Mouse (Mus musculus): ENCODE measurements around the gene Map4k3. TPM values are rescaled to one million over a fixed set of nuclear protein-coding genes. Genes with fewer than 3 reads are reported as not detected.
A peak's percentile ranks its signal among the peaks of the same experiment; 100 is the strongest.
"Not testable (repeated sequence)": the region's sequence is repeated elsewhere in the genome, so short reads cannot be mapped to it uniquely, and the experiment has no call there.

Gene Map4k3
- polyA plus RNA-seq, 1 experiment from 2014 or later: 15.2 TPM

DNA sequence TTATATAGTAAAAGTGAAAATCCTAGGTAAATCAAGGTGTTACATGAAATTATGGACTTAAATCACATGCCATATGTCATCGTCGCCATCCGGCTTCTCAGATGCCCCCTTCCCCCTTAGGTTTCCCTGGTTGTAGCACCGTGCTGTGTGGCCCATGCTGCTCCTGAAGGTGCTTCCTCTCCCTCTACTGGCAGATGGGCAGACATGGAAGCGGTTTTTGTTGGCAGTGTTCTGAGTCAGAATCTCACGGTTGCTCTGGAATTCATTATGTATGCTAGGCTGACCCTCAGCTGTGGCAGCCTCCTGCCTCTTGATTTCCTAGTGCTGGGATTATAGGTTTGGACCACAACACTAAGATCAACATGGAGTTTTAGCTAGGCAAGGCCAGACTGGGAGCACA, 191.1 kb downstream of the Map4k3 start:
- Histone ChIP-seq H3K27me3 (replicated peaks; ENCODE audit: control insufficient read depth, insufficient read depth, low read length) (no peaks in the 10 kb centered on the region), H3K27ac (ENCODE audit: low read length) (no peak overlapping the region), H3K4me2 (ENCODE audit: low read depth, low read length) (no peak overlapping the region), H3K9ac (ENCODE audit: low read depth, low read length) (no peak overlapping the region), H3K9me3 (ENCODE audit: control insufficient read depth, low read length) (no peaks in the 10 kb centered on the region), H3K4me1 (ENCODE audit: control insufficient read depth, insufficient read depth, low read length) (no peaks in the 10 kb centered on the region), H3K36me3 (ENCODE audit: control insufficient read depth, insufficient read depth, low read length) (no peaks in the 10 kb centered on the region), H3K4me3 (ENCODE audit: low read length) (no peak overlapping the region)
- ATAC-seq: no peak
- 66% methylated on average over 6 of the region's 6 CpGs for WGBS

DNA sequence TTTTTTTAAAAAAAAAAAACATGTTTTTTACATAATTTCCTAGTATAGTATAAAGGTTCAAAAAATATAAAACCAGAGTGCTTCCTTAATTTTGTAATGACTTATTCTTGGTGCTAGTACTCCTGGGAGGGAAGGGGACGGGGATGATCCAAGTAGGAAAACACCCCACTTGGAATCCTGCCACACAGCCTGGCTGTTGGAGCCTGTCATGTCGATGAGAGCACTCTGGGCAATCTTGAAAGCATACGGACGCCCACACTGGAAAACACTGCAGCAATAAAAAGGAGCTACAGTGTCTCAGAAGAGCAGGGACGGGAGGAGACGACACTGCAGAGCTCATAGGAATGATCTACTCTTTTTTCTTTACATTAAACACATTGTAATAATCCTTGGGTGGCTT, 192.7 kb downstream of the Map4k3 start:
- WGBS: 61% methylated on average over 6 of the region's 6 CpGs
- Histone ChIP-seq H3K4me2 (ENCODE audit: low read depth, low read length) (no peak overlapping the region), H3K9ac (ENCODE audit: low read depth, low read length) (no peak overlapping the region), H3K4me1 (ENCODE audit: control insufficient read depth, insufficient read depth, low read length) (no peaks in the 10 kb centered on the region), H3K27ac (ENCODE audit: low read length) (no peak overlapping the region), H3K9me3 (ENCODE audit: control insufficient read depth, low read length) (no peaks in the 10 kb centered on the region), H3K36me3 (ENCODE audit: control insufficient read depth, insufficient read depth, low read length) (no peaks in the 10 kb centered on the region), H3K4me3 (ENCODE audit: low read length) (no peak overlapping the region), H3K27me3 (replicated peaks; ENCODE audit: control insufficient read depth, insufficient read depth, low read length) (no peaks in the 10 kb centered on the region)
- no peak for ATAC-seq

DNA sequence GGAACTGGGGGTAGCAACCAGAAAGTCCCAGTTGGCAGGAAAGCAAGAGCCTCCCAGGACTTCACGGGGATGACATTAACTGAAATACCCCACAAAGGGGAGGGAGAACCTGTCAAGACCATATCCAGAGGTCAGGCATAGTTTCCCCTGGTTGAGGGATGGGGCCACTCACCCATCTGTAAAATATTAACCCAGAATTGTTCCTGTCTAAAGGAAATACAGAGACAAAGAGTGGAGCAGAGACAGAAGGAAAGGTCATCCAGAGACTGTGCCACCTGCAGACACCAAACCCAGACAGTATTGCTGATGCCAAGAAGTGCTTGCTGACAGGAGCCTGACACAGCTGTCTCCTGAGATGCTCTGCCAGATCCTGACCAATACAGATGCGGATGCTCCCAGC, 196.9 kb downstream of the Map4k3 start:
- 43% methylated on average over 2 of the region's 2 CpGs for WGBS
- H3K4me1 ChIP-seq (ENCODE audit: control insufficient read depth, insufficient read depth, low read length); H3K9ac ChIP-seq (ENCODE audit: low read depth, low read length); H3K27ac ChIP-seq (ENCODE audit: low read length); H3K27me3 ChIP-seq (replicated peaks; ENCODE audit: control insufficient read depth, insufficient read depth, low read length); H3K4me3 ChIP-seq (ENCODE audit: low read length); H3K4me2 ChIP-seq (ENCODE audit: low read depth, low read length); H3K36me3 ChIP-seq (ENCODE audit: control insufficient read depth, insufficient read depth, low read length); H3K9me3 ChIP-seq (ENCODE audit: control insufficient read depth, low read length): not testable (repeated sequence)
- ATAC-seq: peak; percentile 58; the same call in 1 of the 2 replicates

Other genes starting within 250 kb of the Map4k3 start
- gene Sos1, start 248.0 kb downstream of the Map4k3 start, polyA plus RNA-seq (2015; fragmentation: Nextera tagmentation; extraction: Ambion mirVana): 2.7 TPM in 2 replicates
- gene Cdkl4, start 150.7 kb downstream of the Map4k3 start, polyA plus RNA-seq (2015; fragmentation: Nextera tagmentation; extraction: Ambion mirVana): 0.38 and 0.46 TPM in 2 replicates
- 1.4 and 1.6 TPM in 2 replicates for gene Tmem178, start 216.1 kb upstream of the Map4k3 start, polyA plus RNA-seq (2015; fragmentation: Nextera tagmentation; extraction: Ambion mirVana)

Measured in intestine, embryonic 16.5 days (tissue).